Mouse (Mus musculus): Measurements from ENCODE around the gene Fcho2.

The Fcho2 gene

GRCm38 (mm10) chr13:98679230-98679629 lies 136.0 kb downstream of the Fcho2 start:
- DNase-seq (ENCODE audit: low spot score), result no peak

GRCm38 (mm10) chr13:98673922-98674321 lies 141.3 kb downstream of the Fcho2 start:
- DNase-seq (ENCODE audit: low spot score), result no peak

All from urinary bladder, postnatal 25 days (tissue).